Mouse (Mus musculus) heart, embryonic 16.5 days (tissue): Measurements from ENCODE around the gene Pheta2. TPM values are rescaled to one million over a fixed set of nuclear protein-coding genes. Genes with fewer than 3 reads are reported as not detected.
"Not testable (repeated sequence)": the region's sequence is repeated elsewhere in the genome, so short reads cannot be mapped to it uniquely, and the experiment has no call there.

Source experiments
- ATAC-seq: fragments of 200-750 bp; cut with Nextera tagmentation; replicated peaks from 2 replicates; pipeline ENCODE4 v1.8.0; 2017; ENCODE audit warnings: moderate number of reproducible peaks; ENCODE audit not compliant: insufficient read depth, low FRiP score; ENCODE audit errors: extremely low read depth
- H3K27ac ChIP-seq: fragments of 300-500 bp; sonication (generic); 2 replicates; pipeline ENCODE4 v1.5.1; 2014; ENCODE audit warnings: mild to moderate bottlenecking, low read length, control low read depth, moderate library complexity
- H3K27me3 ChIP-seq: fragments of 300-500 bp; sonication (generic); 2 replicates; pipeline ENCODE4 v1.6.1; 2014; ENCODE audit warnings: low read length, mixed read lengths; ENCODE audit not compliant: control insufficient read depth, insufficient read depth
- H3K36me3 ChIP-seq: fragments of 300-500 bp; sonication (generic); 2 replicates; pipeline ENCODE4 v1.6.1; 2014; ENCODE audit not compliant: control insufficient read depth, insufficient read depth
- H3K4me1 ChIP-seq: fragments of 300-500 bp; sonication (generic); 2 replicates; pipeline ENCODE4 v1.6.1; 2014; ENCODE audit warnings: low read length, mixed read lengths; ENCODE audit not compliant: control insufficient read depth, insufficient read depth
- H3K4me2 ChIP-seq: fragments of 300-500 bp; sonication (generic); 2 replicates; pipeline ENCODE4 v1.6.1; 2014; ENCODE audit warnings: low read depth, mild to moderate bottlenecking, control low read depth, low read length
- H3K4me3 ChIP-seq: fragments of 300-500 bp; sonication (generic); 2 replicates; pipeline ENCODE4 v1.5.1; 2014; ENCODE audit warnings: mild to moderate bottlenecking, control low read depth, low read length
- H3K9ac ChIP-seq: fragments of 300-500 bp; sonication (generic); 2 replicates; pipeline ENCODE4 v1.6.1; 2014; ENCODE audit warnings: low read length, control low read depth
- H3K9me3 ChIP-seq: fragments of 300-500 bp; sonication (generic); replicated peaks from 2 replicates; pipeline ENCODE4 v1.6.1; 2016; ENCODE audit warnings: low read length; ENCODE audit not compliant: control insufficient read depth
- WGBS: fragments of 180-500 bp; shearing (Covaris S2); extraction: QIAGEN DNeasy Blood & Tissue Kit; methylation state at CpG from one replicate; pipeline ENCODE4 v1.1.7; 2014; 5-methylcytosine and 5-hydroxymethylcytosine counted together
- polyA plus RNA-seq: library from polyadenylated mRNA; unstranded; fragments of >200 nt; fragmentation: Nextera tagmentation; extraction: Ambion mirVana; gene quantifications from 2 replicates; pipeline ENCODE4 v1.2.1, GENCODE M21; 2015

Gene Pheta2
- polyA plus RNA-seq, 1 experiment from 2014 or later, result 9.4 TPM

DNA sequence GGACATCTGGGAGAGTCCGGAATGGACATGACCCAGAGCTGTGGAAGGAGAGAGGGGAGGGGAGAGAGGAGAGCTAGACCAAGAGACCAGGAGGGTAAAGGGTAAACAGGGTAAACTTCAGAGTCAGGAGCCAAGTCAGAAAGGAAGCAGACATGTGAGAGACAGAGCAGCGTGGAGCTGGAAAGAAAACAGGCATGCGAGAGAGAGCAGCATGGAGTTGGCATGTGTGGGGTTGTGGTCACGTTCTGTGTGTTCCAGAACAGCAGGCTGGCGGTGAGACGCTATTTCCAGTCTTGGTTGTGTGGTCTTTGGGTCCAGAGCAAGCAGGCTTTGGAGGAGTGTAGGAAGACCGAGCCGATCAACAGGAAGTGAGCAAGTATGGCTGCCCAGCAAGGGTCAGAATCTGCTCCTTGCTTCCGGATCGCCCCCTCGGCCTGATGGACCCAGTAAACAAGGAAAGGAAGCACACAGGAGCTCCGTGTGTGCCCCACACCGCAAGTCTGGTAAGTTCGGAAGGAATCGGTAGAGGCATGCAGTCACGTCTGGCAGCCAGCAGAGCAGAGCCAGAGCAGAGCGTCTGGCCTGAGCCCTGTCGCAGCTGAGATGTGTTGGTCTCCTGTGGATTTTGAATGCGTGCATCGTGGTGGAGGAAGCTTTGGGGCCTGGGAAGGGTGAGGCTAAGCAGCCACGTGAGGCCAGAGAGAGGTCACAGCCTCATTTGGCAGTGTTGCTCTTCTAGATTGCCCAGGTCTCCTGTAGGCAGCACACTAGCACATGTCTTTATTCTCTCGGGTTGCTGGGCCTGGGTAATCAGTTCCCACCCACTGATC, 19.9 kb downstream of the Pheta2 start:
- Histone ChIP-seq H3K4me1 (peaks cover 18% of the 10 kb centered on the region), H3K9me3 (no peaks in the 10 kb centered on the region), H3K27ac (peak overlapping the region; percentile 71), H3K27me3 (no peaks in the 10 kb centered on the region), H3K4me2 (peak overlapping the region; percentile 29; the same call in 1 of the 2 replicates), H3K36me3 (no peaks in the 10 kb centered on the region), H3K4me3 (no peak overlapping the region), H3K9ac (peak overlapping the region; percentile 37; the same call in 1 of the 2 replicates)
- ATAC-seq, result no peak
- 46% methylated on average over 22 of the region's 22 CpGs for WGBS

DNA sequence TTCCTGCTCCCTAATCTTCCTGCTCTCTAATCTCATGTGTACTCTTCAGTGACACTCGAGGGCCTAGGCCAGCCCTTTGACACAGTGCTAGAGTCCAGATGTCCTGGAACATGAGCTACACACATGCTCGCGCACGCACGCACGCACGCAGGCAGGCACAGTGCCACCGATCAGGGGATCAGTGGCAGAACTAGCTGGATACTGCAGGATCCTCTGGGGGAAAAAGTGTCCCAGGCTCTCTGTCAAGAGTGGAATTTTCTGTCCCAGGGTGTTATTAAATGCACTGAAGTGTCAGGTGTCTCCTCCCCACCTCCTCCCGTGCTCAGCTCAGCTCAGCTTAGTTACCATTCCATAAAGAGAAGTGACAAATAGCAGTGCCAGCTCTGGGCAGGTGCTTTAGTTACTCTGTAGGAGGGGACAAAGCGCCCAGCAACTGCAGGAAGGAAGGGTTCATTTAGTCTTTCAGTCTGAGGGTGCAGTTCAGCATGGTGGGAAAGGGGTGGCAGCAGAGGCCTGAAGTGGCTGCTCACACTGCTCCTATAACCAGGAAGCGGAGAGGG, 22.8 kb downstream of the Pheta2 start:
- H3K27me3 ChIP-seq, result no peaks in the 10 kb centered on the region
- no peak overlapping the region for H3K4me2 ChIP-seq
- 65% methylated on average over 11 of the region's 11 CpGs for WGBS
- peak overlapping the region; percentile 35; the same call in 1 of the 2 replicates for H3K9ac ChIP-seq
- H3K36me3 ChIP-seq, result no peaks in the 10 kb centered on the region
- peak; percentile 80 for ATAC-seq
- no peaks in the 10 kb centered on the region for H3K9me3 ChIP-seq
- H3K4me3 ChIP-seq, result no peak overlapping the region
- H3K4me1 ChIP-seq, result peaks cover 15% of the 10 kb centered on the region
- H3K27ac ChIP-seq, result peak overlapping the region; percentile 82

DNA sequence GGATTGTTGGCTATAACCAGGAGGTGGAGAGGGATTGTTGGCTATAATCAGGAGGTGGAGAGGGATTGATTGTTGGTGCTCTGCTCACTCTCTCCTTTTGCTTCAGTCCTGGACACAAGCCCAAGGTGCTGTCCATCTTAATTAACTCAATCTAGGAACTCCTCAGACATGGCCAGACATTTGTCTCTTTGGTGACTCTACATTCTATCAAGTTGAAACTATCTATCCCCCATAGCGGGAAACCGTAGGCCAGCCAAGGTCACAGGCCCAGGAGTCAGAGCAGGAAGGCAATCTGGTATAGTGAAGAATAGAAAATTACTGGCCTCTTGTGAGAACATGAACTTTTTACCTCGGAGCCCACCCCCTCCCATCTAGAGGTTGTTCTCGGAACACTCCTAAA, 23.5 kb downstream of the Pheta2 start:
- H3K9ac ChIP-seq, result no peak overlapping the region
- no peaks in the 10 kb centered on the region for H3K36me3 ChIP-seq
- peak overlapping the region; percentile 34 for H3K27ac ChIP-seq
- no peak overlapping the region for H3K4me3 ChIP-seq
- no peak overlapping the region for H3K4me2 ChIP-seq
- H3K27me3 ChIP-seq, result no peaks in the 10 kb centered on the region
- 60% methylated on average over 3 of the region's 4 CpGs for WGBS
- no peaks in the 10 kb centered on the region for H3K9me3 ChIP-seq
- peak; percentile 63 for ATAC-seq
- H3K4me1 ChIP-seq, result peaks cover 15% of the 10 kb centered on the region

DNA sequence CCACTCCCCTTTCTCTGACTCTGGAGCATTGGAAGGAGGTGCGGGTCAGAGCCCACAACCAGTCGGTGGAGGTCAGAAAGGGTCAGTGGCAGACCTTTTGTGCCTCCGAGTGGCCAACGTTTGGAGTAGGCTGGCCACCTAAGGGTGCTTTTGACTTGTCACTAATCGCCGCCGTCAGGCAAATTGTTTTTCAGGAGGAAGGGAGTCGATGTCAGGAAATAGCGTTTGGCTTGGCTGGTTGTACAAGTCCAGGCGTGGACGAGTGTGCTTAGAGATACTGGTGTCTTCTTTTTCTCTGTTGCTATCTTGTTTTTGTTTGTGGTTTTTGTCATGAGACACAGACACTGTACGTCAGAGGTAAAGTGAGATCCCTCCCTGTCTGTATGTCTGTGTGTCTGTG, 25.1 kb downstream of the Pheta2 start:
- peaks cover 13% of the 10 kb centered on the region for H3K4me1 ChIP-seq
- 57% methylated on average over 7 of the region's 12 CpGs for WGBS
- H3K4me3 ChIP-seq, H3K9me3 ChIP-seq, H3K27me3 ChIP-seq, H3K27ac ChIP-seq, H3K36me3 ChIP-seq, H3K4me2 ChIP-seq, H3K9ac ChIP-seq, ATAC-seq: not testable (repeated sequence)

DNA sequence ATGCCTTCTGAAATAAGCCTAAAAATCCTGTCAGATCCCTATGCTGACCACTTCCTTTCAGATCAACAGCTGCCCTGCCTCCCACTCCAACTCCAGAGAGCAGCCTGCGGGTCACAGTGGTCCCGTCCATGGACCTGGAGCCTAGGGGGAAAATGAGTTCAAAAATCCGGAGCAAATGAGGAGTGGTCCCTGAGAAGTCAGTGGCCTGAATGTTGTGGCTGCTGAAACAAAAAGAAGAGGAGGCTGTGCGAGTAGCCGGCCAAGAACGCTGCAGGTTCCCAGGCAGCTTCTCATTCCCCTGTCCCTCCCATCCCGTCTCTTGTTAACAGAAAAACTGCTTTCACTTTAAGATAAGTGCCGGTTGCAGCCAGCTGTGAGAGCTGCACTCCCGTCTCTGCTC, 25.8 kb downstream of the Pheta2 start:
- not testable (repeated sequence) for H3K27me3 ChIP-seq, H3K27ac ChIP-seq, H3K9me3 ChIP-seq, H3K36me3 ChIP-seq, H3K4me1 ChIP-seq, H3K9ac ChIP-seq, ATAC-seq
- 12% methylated on average over 6 of the region's 9 CpGs for WGBS
- Histone ChIP-seq H3K4me2 (peak overlapping the region; percentile 49), H3K4me3 (peak overlapping the region; percentile 18; the same call in 1 of the 2 replicates)

DNA sequence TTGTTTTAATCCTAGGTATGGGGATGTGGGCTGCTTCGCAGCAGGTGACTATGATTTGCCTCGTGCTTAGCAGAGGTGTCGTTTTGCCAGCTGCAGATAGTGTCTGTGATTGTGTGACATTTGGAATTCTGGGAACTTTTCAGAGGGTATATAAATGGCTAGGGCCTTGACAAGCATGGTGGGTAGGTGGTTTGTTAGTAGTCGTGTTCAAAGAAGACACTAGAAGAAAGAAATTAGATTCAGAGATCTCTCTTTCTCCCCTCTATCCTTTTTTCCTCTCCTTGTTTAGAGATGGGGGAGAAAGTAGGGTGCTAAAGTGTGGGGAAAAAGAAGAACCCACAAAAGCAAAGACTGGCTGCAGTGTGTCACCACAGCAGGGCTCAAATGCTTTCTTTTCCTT, 29.4 kb downstream of the Pheta2 start:
- no peak for ATAC-seq
- Histone ChIP-seq H3K4me3 (no peak overlapping the region), H3K4me2 (no peak overlapping the region), H3K9me3 (no peaks in the 10 kb centered on the region), H3K36me3 (no peaks in the 10 kb centered on the region), H3K27ac (no peak overlapping the region), H3K27me3 (no peaks in the 10 kb centered on the region), H3K9ac (no peak overlapping the region), H3K4me1 (no peaks in the 10 kb centered on the region; the same call in 1 of the 2 replicates)
- WGBS, result 83% methylated on average over 4 of the region's 4 CpGs

DNA sequence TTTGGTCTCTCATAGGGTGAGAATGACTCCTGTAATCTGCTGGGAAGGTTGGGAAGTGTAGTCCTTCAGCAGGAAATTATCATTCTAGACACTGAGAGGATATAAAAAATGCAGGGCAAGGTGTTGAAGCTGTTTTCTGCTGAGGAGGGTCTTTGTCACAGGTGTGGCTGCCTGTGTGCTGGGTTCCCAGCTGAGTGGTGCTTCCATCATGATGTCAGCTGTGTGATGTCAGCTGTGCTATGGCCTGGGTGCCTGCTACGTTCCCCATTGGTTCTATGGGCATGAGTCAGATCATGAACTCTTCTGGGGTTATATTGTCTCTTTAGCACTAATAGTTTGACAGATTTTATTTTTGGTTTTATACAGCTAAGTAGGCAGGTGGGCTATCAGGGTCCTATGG, 30.1 kb downstream of the Pheta2 start:
- 81% methylated on average over 1 of the region's 1 CpGs for WGBS
- Histone ChIP-seq H3K36me3 (0 out of 2 replicates have a peak, but pooled peaks cover 3% of the 10 kb centered on the region), H3K9me3 (no peaks in the 10 kb centered on the region), H3K27ac (no peak overlapping the region), H3K4me1 (no peaks in the 10 kb centered on the region; the same call in 1 of the 2 replicates), H3K4me3 (no peak overlapping the region), H3K9ac (no peak overlapping the region), H3K27me3 (no peaks in the 10 kb centered on the region), H3K4me2 (no peak overlapping the region)
- ATAC-seq, result no peak

- H3K9ac ChIP-seq, result no peak overlapping the region
- WGBS, result 85% methylated on average over 6 of the region's 6 CpGs
- no peaks in the 10 kb centered on the region for H3K9me3 ChIP-seq
- no peak overlapping the region for H3K4me3 ChIP-seq
- no peak overlapping the region for H3K27ac ChIP-seq
- H3K4me2 ChIP-seq, result no peak overlapping the region
- H3K36me3 ChIP-seq, result 0 out of 2 replicates have a peak, but pooled peaks cover 3% of the 10 kb centered on the region
- no peak for ATAC-seq
- H3K27me3 ChIP-seq, result no peaks in the 10 kb centered on the region
- peaks cover 8% of the 10 kb centered on the region for H3K4me1 ChIP-seq
Measured at GRCm38 (mm10) chr15:82372446-82372845, 33.7 kb downstream of the Pheta2 start.

- Histone ChIP-seq H3K4me1 (peaks cover 9% of the 10 kb centered on the region), H3K27me3 (no peaks in the 10 kb centered on the region), H3K9ac (no peak overlapping the region), H3K27ac (no peak overlapping the region), H3K4me3 (no peak overlapping the region), H3K9me3 (no peaks in the 10 kb centered on the region), H3K4me2 (no peak overlapping the region), H3K36me3 (0 out of 2 replicates have a peak, but pooled peaks cover 3% of the 10 kb centered on the region)
- no peak for ATAC-seq
- 79% methylated on average over 5 of the region's 5 CpGs for WGBS
Measured at GRCm38 (mm10) chr15:82372991-82373390, 34.2 kb downstream of the Pheta2 start.
